Mouse (Mus musculus) ovary, postnatal 10 days (tissue): ENCODE measurements around the gene Apobec3.

Experiments
- DNase-seq: peaks from one replicate; pipeline ENCODE4 v3.0.0; 2022; ENCODE audit warnings: low spot score

Apobec3 gene

DNA sequence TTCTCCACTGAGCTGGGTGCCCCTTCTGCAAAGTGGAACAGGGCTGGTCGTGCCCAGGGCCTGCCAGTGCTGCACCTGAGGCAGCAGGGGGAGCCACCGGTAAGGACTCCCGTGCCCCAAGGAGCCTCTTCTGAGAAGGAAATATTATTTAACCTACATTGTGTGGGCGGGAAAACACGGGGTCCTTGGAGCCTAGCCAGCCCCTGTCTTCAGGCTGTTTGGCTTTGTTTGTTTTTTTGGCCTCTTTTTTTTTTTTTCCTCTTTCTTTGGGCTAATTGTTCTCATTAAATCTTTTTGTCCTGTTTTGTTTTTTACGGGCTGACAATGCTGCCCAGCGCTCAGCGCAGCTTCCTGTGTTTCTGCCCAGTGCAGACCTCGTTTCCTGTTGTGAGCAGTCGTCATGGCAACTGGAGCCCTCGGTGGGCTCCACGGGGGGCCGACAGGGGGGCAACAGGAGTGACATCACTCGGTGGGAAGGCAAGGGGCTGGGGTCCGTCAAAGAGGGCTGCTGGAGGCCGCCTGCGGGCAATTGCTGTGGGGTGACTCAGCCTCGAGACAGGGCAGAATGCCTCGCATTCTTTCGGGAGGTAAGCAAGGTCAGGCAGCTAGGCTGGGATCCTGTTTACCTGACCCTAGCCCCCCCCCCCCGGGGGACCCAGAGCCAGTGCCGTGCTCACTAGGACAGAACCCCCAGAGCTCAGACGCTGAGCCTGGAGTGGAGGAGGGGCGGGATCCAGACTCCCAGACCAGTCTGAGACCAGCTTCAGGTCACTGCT lies 59.0 kb downstream of the Apobec3 start:
- DNase-seq: no peak

DNA sequence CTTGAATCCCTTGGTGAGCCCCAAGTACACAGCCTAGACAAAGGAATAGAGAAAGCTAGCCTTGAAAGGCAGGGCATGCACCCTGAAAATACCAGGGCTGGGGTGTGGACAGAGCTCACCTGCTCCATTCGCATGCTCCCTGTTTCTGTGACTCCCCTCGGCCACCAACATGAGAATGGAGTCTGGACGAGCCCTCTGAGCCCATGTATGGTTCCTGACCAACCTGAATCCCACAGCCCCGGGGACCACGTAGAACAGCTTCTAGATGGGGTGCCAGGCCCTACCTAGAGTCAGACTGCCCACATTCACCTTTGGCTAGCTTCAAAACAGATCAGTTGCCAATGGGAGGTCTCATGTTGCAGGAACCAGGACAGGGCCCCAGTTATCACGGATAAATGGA lies 59.8 kb downstream of the Apobec3 start:
- no peak for DNase-seq

DNA sequence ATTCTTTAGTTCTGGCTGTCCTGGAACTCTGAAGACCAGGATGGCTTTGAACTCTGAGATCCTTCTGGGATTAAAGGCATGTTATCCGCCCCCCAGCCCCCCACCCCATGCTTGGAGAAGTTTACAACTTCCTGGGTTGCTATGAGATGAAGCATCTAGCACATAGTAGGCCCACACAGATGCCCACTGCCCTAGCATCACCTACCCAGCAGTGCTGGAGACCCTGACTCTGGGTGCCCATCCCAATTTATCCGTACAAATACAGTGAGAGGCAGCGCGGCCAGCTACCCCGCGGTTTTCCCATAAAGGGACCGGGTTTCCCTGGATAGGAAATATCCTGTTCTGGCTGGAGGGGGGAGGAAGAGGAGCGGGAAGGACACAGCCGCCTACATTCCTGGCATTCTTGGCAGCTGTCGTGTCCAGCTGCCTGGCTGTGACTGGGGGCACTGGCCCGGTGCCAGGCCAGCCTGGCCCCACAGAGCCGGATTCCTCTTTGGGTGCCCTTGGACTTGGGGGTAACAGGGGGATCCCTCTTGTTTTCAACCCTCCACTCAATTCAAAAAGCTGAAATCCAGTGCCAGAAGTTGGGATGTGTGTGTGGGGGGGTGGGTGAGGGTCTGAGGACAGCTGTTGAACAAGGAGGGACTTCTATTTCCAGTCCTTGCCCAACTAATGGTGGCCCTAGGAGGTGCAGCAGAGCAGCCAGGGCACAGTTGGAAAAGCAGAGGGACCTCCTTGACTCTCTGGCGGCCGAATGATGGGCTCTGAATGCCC lies 60.5 kb downstream of the Apobec3 start:
- no peak for DNase-seq

DNA sequence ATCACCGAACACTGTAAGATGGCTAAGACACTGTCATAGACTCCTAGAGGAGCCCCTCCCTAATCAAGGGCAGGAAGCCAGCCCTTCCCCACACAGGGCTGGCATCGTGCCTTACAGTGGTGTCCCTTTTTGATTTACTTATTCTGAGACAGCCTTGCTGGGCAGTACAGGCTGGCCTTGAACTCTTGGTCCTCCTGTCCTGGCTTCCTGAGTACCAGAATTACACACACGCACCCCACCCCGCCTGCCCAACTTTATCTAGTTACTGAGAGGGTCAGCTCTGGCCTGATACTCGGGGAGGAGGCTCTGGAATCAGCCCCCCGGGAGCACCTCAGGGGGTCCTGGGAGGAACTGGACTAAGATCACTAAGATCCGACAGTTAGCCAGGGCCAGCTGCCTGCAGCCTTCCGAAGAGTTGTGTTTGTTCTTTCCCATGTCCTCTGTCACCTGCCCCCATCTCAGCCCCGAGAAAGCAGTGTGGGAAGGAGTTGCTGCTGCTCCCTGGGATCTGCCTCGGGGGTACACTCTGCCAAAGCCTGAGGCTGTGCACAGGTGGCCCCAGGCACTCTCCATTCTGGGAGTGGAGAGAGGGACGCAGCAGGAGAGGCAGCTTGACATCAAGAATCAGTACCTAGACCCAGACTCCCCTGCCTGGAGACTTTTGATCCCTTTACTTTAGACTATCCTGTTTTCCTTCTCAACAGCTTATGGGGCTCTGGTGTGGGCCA lies 61.2 kb downstream of the Apobec3 start:
- no peak for DNase-seq

DNA sequence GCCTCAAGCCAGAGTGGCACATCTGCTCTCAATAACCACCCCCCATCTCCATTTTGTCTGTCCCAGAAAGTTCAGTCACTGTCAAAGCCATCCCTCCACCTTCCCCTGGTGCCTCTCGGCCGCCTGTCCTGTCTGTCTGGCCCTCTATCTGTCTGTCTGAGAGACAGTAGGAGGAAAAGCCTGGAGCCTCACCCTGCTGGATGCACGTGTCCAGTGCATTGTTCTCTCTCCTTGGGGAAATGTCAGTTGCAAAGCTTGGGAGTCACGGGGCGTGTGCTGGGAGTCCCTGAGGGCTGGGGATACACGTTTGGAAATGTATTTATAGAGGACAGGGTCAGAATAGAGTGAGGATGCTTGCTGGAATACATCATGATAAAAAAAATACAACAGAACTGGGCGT lies 62.0 kb downstream of the Apobec3 start:
- DNase-seq: no peak

DNA sequence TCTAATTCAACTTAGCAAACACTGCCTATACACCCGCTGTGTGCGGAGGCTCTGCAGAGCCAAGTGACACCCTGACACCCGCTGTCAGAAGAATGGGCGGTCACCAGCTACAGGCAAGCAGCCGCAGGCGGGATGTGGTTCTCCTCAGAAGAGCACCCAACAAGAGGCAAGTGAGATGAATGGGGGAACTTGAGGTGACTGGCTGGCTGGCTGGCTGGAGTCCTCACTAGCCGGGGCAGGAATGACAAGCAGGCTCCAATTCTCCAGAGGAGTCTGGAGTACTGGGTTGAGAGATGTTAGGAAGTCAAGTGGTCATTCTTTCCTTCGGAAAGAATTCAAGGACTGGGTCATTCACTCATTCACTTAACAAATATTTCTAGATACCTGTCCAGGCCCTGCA lies 65.1 kb downstream of the Apobec3 start:
- no peak for DNase-seq

DNA sequence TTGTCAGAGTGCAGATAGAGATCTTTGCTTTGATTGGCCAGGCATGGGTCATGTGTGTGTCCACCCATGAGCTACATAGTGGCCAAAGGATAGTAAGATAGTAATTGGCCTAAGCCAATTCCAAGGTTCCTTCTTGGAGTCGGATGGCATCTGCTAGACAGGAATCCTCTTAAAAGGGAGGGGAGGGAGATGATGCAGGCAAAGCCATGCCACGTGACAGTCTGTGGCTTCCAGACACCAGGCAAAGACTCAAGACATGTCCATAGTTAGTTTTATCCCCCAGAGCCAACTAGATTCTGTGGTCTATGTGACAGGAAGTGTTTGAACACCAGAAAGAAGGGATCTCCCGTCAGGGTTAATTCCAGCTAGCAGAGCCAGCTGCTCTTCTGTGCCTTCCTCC lies 67.0 kb downstream of the Apobec3 start:
- no peak for DNase-seq

DNA sequence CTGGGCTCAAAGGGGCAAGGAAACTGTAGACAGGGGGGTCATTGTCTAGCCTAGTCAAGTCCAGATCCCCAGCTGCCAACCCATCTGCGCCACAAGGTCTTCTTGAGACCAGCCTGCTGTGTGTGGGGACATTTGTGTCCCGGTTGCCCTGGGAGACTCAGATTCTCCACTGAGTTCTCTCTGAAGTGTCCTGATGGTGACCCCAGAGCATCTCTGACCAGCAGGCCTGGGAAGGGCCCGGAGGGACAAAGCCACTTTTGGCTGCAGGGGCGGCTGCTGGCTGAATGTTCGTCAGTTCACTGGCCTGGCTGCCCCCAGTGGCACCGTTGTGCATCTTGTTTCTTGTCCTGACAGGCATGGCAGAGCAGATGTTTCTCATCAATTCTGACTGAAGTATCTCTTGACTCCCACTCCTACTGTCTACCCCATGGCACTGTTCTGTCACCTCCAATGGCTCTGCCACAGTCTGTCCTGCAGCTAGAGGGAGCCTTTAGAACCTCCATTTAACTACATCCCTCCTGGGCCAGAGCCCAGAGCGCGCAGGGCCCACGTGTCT lies 70.0 kb downstream of the Apobec3 start:
- DNase-seq: no peak

DNA sequence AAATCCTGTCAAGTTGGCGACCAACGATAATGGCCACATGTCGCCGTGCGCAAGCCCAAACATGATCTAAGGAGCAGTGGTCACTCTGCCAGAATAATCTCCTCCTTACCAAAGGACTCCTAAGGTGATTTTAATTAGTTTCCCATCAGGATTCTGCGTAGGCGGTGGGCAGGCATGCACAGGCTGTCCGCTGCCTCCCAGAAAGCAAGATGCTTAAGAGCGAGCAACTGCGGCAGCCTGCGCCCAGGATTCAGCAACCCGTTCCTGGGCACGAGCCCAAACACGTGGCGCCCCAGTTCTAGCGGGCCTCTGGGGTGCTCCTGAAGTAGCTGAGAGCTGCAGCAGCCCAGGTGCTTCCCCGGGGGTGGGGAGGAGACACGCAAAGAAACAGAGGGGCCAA lies 71.2 kb downstream of the Apobec3 start:
- no peak for DNase-seq

DNA sequence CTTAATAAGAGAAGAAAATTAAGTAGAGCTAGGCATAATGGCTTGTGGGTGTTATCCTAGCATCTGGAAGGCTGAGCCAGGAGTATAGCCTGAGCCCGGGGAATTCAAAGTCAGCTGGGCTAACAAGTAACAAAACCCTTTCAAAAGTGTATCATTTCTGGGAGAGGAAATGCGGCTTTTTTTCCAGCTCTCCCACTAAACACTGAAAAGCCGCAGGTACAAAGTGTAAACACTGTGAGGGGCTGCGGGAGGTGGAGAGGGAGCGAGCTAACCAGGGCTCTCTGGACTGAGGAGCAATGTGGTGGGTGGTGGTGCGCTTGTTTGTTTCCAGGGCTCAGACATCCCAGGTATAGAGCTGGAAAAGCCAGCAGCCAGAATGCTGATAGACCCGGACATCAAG lies 72.9 kb downstream of the Apobec3 start:
- DNase-seq: no peak
